Mouse (Mus musculus): Measurements from ENCODE around the gene Olfr851.

The Olfr851 gene

DNA sequence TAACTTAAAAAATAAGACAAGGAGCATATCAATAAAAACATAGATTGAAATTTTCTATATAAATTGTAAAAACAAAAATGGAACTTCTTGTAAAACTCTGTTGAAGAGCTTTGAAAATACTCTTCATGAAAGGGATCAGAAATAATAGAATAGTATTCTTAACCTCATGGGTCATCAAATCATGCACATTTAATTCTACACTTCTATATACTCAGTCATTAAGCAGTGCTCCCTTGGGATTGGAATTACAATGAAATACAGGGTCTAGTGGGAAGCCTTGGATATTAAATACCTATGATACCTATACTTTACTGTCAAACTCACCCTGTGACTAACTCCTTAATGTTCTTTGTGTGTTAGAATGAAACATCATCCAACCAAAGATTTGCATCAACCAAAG is at the start of gene Olfr851:
Gene Olfr851, plus strand, starts transcription at position 301 of the 400 bp plus-strand sequence.
- TF ChIP-seq GATA4 (IDR thresholded peaks at IDR 0.05; ENCODE audit: insufficient replicate concordance, low read length) = no peak

DNA sequence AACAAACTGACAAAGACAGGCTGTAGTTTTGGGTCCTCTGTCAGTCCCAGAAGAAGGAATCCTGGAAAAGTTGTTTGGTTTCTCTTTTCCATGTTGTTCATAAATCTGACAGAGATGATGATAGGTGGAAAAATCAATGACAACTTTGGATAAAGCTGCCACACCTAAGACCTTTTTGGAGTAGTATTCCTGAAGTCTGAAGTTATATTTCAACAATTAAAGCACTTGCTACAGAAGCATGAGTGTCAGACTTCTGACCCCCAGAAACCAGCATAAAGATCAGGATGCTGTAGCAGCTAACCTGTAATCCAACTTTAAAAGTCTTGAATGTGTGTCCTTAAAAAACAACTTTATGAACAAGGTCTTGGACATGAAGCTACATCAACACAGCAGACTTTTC is 14.9 kb upstream of the Olfr851 start, which contains the start of gene Olfr850:
Gene Olfr850, minus strand, starts transcription at position 101 of the 400 bp plus-strand sequence.
- no peak for TF ChIP-seq GATA4 (IDR thresholded peaks at IDR 0.05; ENCODE audit: insufficient replicate concordance, low read length)

DNA sequence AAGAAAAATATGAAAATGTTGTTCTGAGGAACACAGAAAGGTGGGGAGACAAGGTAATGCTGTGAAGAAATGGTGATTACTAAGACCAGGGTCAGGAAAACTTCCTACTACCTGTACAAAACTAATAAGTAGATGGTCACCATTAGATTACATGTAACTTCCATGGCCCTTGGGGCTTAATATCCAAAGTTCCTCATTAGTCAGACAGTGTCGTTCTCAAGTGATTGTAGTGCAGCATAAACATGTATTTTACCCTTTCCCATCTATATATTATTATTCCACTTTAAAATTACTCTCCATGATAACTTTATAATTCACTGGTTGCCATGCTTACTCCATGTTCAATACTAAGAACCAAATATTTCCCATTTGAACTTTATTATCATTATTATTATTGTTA is 47.9 kb downstream of the Olfr851 start, which contains the start of gene Olfr853:
Gene Olfr853, minus strand, starts transcription at position 101 of the 400 bp plus-strand sequence.
- TF ChIP-seq GATA4 (IDR thresholded peaks at IDR 0.05; ENCODE audit: insufficient replicate concordance, low read length) = no peak

Measured in liver, adult (tissue).